Mouse (Mus musculus) left cerebral cortex, adult 11 months (tissue): Measurements from ENCODE around the gene Gal.
A peak's percentile ranks its signal among the peaks of the same experiment; 100 is the strongest.

Source experiments
- DNase-seq: peaks from one replicate; pipeline ENCODE4 v3.0.0; 2022; ENCODE audit warnings: low spot score

Gene Gal

DNA sequence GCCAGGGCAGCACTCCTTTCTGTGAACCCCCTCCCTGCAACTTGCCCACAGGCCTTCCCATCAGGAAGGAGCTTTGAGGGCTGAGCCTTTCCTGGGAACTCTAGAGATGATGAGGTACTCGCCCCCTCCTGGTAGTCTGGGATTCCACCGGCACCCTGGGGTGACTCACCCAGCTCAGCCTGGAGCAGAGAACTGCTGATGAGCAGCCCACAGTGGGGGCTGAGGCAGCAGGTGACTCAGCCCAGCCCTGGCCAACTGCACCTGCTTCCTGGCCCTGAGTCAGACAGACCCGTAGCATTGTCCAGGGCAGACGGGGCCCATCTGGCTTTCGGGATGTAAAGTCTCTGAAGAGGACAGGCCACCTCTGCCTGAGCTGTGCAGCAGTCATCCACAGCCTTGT lies 4.9 kb upstream of the Gal start:
- peak; percentile 24 for DNase-seq

- no peak for DNase-seq
These were observed 8.6 kb downstream of the Gal start for GRCm38 (mm10) chr19:3405531-3406281.

DNA sequence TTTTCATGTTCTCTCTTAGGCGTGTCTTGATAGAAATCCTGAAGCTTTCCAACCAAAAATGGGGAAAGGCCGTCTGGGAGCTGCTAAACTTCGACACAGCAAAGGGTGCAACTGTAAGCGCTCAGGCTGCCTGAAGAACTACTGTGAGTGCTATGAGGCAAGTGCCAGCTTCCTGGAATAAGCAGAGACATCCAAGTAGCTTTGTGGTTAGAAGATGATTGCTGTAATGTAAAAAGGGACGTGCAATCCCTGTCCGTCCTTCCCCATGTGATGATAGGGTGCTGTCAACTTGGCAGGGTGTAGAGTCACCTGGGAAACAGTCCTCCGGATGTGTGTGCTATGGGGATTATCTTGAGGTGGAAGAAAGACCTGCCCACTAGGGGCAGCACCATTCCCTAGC lies 10.3 kb downstream of the Gal start:
- DNase-seq, result no peak

DNA sequence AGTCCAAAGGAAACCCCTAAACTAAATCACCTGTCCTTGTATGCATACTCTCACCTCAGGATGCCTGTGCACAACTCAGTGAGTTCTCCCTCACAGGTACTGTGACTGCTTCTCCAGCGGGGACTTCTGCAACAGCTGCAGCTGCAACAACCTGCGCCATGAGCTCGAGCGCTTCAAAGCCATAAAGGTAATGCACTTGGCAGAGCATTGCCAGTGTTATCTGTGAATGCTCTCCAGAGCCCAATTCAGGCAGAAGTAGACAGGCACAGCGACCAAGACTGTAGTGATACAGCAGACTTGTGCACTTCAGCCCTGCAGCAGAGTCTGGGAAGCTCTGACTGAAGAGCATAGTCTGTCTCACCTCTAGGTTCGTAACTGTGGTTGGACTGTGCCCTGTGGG lies 12.0 kb downstream of the Gal start:
- no peak for DNase-seq

GRCm38 (mm10) chr19:3401943-3402342 lies 12.4 kb downstream of the Gal start:
- DNase-seq, result no peak

DNA sequence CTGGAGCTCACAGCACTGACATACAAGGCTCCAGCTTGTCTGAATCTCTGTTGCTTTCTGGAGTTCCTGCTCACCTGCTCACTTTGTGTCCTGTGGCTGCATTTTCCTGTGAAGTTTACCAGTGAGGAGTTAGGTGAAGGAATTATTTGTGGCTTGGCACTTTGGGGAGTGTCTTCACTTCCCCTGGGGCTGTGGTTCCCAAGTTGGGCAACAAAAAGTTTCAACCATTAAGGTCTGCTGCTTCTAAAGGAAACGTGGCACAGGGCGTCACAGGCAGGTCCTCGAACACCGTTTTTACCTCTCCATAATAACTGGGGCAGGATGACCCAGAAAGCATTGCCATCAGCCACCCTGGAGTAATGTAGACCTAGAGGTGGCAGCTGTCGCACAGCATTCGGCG lies 12.8 kb downstream of the Gal start:
- no peak for DNase-seq

DNA sequence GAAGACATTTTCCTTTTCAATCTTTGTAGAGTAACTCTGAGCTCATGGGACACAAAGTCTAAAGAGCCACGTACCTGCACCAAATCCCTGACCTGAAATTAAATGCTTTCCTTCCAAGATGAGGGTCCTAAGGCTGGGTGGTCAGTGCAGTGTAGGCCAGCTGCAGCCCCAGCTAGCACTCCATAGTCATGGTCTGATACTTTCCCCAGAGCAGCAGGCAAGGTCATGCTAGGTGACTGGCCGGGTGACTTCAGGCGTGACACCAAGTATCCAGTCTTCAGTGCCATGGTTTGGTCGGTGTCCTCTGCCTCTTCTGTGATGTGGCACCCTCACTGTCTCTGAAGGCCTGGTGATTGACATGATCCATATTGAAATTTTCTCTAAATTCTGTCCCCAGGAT lies 14.3 kb downstream of the Gal start:
- no peak for DNase-seq

GRCm38 (mm10) chr19:3394216-3394615 lies 20.1 kb downstream of the Gal start:
- DNase-seq, result no peak

DNA sequence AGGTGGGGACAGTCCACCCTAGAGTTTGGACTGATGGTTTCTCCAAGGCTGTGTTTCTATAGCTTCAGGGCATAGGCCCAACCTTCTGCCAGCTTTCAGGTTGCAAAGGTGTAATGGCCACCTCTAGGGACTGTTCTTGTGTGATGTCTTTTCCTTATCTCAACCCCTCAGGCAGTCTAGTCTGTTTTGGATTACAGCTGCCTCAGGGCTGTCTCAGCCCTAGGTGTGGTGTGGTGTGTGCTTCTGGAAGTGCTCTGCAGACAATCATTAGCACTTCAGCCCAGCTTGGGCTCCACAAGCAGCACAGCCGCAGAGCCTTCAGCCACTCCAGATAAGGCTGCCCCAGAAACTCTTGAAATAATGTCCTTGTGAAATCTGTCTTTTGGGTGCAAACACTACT lies 22.0 kb downstream of the Gal start:
- DNase-seq, result no peak

- peak; percentile 62 for DNase-seq
These were observed 25.3 kb downstream of the Gal start for GRCm38 (mm10) chr19:3389089-3389488.

DNA sequence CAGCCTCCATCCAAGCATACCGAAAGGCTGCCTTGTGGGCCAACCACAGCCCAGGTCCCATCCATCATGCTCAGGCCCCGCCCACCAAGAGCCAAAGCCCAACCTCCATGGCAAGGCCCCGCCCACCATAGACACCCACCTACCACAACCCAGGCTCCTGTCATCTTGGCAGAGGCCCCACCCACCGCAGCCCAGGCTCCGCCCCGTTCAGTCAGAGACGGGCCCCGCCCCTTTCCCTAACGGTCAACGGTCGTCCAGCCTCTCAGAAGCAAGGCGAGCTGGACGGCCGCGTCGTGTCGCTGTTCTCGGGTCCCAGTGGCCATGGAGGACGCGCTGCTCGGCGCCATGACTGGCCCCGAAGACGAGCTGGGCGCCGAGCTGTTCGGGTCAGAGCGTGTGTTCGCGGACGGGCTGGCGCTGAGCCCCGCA lies 25.7 kb downstream of the Gal start, which contains the start of gene Tesmin:
Gene Tesmin, plus strand, starts transcription at position 229 of the 429 bp plus-strand sequence.
- peak; percentile 58 for DNase-seq

DNA sequence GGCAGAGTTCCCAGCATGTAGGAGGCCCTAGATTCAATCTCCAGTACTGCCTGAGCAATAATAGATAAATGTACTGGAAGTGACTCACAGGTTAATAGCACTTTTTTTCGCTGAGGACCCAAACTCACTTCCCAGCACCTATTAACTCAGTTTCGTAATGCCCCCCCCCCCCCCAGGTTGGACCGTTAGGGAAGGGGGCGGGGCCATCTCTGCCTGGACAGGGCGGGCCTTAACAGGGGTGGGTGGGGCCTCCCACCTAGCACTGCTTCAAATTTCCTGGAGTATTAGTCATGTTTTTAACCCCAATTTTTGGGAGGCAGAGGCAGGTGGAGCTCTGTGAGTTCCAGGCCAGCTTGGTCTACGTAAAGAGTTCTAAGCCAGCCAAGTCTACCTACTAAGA lies 26.3 kb downstream of the Gal start:
- no peak for DNase-seq

GRCm38 (mm10) chr19:3378614-3379013 lies 35.7 kb downstream of the Gal start:
- no peak for DNase-seq

GRCm38 (mm10) chr19:3376966-3377715 lies 37.2 kb downstream of the Gal start:
- no peak for DNase-seq

DNA sequence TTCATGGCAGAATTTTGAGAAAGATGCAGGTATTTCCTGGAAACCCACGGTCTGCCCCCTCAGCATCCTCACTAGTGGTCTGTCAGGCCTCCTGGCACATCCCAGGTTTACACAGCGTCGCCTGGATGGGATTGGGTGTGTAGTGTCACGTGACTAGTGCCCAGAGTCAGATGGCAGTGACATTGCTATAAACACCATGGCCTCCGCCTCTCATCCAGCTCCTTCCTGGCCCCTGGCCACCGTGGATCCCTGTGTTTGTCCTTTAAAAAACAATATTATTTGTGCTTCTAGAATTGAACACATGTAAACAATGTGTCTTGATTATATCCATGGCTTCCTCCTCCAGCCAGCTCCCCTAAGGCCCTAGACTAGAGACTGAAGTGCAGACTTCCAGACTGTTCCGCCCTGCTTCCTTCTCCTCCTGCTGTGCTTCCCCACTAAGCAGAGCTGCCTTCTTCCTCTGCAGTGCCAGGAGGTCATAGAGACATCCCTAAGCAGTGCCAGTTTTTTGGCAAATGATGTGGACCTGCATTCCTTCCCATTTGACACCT lies 38.3 kb downstream of the Gal start:
- no peak for DNase-seq

DNA sequence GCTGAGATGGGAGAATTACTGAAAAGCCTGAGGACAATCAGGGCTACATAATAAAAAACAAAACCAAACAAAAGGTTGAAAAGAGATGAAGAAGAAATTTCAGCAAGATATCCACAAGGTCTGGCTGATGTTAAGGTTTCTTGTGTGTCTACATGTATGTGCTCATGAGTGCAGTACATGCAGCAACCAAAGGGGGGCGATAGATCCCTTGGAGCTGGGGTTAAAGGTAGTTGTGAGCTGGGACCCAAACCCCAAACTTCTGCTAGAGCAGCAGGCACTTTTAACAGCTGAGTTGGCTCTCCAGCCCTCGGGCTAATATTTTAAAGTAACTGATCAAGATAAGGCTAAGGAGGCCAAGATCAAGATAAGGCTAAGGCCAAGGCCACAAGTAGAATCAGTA lies 40.3 kb downstream of the Gal start:
- no peak for DNase-seq

DNA sequence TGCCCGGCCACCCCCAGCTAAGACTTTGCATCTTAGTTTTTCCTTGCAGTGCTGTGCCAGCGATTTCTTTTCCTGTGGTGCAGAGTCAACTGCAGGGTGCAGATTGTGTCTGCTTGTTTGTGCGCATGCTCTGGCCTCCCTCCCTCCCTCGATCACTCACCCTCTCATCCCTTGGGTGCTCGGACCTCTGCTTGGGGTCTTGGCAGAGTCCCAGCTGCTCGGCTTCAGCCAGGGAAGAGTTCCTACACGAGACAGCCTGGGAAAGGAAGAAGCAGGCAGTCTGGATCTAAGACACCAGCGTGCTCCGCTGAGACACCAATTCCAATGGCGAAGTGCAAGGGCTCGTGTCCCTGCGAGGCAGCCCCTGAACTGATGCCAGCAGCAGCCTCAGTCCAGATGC lies 41.0 kb downstream of the Gal start:
- DNase-seq, result no peak

DNA sequence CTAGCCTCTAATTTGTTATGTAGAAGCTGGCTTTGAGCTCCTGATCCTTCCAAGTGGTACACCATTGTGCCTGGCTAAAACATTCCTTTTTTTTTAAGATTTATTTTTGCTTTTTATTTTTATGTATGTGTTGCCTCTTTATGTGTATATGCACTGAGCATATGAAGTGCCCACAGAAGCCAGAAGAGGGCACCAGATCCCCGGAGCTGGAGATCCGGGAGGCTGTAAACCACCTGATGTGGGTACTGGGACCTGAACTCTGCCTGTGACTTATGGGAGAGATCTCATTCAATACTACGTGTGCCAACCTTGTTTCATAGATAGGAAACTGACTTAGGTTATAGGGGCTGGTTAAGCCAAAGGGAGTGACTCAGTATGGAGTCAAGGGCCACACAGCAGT lies 46.1 kb downstream of the Gal start:
- DNase-seq, result no peak

GRCm38 (mm10) chr19:3365089-3365488 lies 49.3 kb downstream of the Gal start:
- DNase-seq, result no peak

DNA sequence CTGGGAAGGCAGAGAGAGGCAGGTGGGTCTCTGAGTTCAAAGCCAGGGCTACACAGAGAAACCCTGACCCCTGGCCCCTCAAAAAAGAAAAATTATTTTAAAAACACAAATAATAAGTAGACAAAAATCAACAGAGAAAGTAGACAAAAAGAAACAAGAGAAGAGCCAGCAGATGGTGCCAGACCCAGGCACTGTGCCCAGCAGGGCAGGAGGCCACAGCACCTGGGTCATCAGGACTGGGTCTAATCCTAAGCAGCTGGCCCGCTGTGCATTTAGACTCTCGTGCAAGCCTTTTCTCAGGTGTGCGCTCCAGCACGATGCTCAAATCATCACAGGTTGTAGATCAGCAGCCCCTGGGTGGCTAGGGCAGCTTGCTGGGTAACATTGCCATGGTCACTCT lies 50.8 kb downstream of the Gal start:
- no peak for DNase-seq
